Mouse (Mus musculus): Measurements from ENCODE around the gene Slc12a8.
"Not testable (repeated sequence)": the region's sequence is repeated elsewhere in the genome, so short reads cannot be mapped to it uniquely, and the experiment has no call there.

The Slc12a8 gene

GRCm38 (mm10) chr16:33516807-33517565 lies at the start of gene Slc12a8:
Slc12a8 (plus strand) TSS chr16:33517328.
- peak; percentile 16 for DNase-seq

DNA sequence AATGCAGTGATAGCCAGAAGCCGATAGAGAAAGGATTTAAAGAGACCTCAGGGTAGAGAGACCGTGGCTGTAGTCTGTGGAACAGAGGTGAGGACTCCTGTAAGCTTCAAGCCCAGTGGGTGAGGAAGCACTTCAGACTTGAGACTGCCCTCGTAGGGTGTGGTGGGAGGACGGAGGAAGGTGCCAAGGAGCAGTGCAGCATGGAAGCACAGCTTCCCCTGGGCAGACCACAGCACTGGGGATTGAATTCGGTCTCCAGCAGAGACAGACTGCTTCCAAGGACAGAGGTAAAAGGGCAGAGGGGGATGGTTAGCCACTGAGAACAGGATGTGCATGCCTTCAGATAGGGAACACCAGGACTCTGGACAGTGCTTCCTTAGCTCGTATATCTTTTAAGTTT lies 49.7 kb upstream of the Slc12a8 start:
- DNase-seq: no peak

- DNase-seq: no peak
Measured at GRCm38 (mm10) chr16:33469973-33470372, 47.2 kb upstream of the Slc12a8 start.

DNA sequence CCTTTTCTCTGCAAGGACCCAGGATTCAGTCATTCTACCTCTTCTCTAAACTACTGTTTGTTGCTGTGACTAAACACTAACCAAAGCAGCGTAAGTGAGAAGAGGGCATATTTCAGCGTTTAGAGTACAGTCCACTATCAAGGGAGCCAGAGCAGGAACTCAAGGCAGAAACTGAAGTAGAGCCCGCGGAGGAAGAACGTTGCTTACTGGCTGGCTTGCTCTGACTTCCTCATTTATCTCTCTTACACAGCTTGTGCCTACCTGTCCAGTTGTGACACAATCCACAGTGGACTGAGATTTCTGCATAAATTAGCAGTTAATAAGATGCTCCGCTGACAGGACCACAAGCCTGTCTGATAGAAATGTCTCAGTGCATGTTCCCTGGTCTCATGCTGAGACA lies 42.7 kb upstream of the Slc12a8 start:
- DNase-seq: no peak

DNA sequence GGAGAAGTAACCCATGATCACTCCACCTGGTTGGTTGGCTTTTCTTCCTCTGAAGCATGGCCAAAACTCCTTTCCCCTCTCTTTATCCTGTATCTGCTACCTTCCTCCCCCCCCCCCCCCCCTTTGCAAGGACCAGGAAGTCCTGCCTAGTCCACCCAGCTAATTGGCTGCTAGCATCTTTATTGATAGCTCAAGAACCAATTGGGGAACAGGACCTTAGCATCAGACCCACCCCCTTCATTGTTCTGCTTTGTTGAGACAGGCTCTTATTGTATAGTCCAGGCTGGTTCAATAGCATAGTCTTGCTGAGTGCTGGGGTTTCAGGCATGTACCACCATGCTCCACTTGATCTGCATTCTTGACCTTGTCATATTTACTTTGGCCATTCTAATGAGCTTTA lies 37.2 kb upstream of the Slc12a8 start:
- no peak for DNase-seq

DNA sequence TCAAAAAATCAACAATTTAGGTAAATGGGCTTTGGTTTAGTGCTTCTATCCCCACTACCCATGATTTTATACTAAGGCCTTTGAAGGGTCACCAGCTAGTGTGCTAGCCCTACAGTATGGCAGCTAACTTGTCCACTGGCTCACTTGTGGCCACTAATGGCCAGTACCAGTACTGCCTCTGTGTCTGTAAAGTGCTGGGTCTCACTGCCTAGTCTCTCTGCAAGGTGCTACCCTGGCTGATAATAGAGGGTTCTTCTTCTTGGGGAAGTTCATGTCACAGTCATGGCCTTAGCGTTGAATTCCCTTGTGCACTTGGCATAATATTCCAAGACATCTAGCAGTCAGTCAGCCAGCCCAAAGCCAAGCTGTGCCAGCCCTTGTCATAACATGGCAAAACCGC lies 36.0 kb upstream of the Slc12a8 start:
- DNase-seq: peak; percentile 10

- DNase-seq: no peak
Measured at GRCm38 (mm10) chr16:33482309-33482708, 34.8 kb upstream of the Slc12a8 start.

DNA sequence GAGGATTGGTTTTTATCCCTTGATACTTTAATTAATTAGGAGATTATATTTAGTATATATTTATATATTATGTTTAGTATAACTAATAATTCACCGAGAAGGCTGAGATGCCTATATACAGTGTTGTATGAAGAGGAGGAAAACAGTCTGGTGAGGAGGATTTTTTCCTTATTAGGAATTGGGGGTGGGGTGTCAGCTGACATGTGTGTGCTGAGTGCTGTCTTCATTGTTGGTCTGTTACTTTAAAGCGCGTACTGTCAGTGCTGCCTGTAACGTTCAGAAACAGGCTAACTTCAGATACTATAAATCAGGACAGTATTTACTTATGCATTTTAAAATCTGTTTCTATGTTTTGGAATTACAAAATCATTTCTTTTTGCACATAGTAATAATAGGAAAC lies 29.4 kb upstream of the Slc12a8 start:
- no peak for DNase-seq

GRCm38 (mm10) chr16:33494374-33494773 lies 22.8 kb upstream of the Slc12a8 start:
- DNase-seq: no peak

GRCm38 (mm10) chr16:33508082-33508481 lies 9.0 kb upstream of the Slc12a8 start:
- DNase-seq: no peak

DNA sequence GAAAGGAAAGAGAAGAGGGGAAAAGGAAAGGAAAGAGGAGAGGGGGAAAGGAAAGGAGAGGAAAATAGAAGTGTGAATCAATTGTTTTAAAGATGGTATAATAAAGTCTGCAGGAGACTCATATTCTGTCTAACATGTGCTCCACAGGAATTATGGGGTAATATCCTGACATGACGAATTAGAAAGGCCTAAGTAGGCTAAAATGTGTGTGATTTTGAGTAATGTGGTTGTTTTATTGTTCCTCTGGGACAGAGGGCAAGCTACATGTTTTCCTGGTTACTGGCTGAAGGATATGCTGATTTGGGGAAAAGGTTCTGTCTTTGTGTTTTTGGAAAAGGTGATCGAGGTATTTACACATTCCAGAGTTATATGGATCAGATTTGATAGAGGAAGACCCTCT lies 7.9 kb upstream of the Slc12a8 start:
- not testable (repeated sequence) for DNase-seq

GRCm38 (mm10) chr16:33510856-33511255 lies 6.3 kb upstream of the Slc12a8 start:
- DNase-seq: not testable (repeated sequence)

GRCm38 (mm10) chr16:33512555-33512954 lies 4.6 kb upstream of the Slc12a8 start:
- DNase-seq: no peak

- no peak for DNase-seq
Measured at GRCm38 (mm10) chr16:33517627-33518026, 499 bp downstream of the Slc12a8 start.

- DNase-seq: no peak
Measured at GRCm38 (mm10) chr16:33518236-33518635, 1.1 kb downstream of the Slc12a8 start.

DNA sequence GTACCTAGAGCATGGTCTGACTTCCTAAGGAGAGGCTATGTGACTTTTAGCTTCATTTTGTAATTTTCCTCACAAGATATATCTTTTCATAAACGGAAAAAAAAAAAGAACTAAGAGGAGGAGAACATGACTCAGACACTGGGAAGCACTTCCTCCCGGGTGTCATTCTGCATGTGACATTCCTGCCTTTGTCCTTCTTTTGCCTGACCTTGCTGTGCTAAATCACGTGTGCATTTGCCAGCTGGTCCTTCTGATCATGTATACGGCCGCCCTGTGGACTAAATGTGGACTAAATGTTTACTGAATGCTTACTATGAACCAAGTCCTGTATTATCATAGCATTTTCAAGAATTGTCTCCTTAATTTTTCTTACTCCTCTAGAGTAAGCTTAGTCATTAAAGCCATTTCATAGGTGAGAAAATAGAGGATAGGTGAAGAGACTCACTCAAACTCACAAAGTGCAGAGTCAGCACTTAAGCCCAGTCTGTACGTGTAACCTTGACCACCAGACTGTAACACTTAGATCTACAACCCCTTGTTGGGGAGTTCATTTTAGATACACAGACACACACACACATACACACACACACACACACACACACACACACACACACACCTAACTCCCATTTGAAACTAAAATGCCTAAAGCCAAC lies 2.9 kb downstream of the Slc12a8 start:
- DNase-seq: no peak

DNA sequence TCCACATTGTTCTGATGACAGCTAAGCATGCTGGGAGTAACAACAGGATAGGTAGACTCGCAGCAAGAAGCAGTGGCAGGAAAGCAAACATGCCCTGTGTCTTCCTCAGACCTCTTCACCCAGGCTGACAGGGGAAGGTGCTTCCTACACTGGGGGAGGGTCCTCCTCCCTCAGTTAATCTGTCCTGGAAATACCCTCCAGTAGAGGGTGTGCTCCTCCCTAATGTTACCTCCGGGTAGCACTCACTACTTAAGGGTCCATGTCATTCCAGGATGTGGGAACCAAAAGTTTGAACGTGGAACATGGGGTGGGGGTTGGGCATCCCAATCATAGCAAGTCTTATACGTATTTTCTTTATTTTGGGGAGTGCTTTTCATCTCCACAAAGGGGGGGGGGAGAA lies 5.4 kb downstream of the Slc12a8 start:
- DNase-seq: no peak

- DNase-seq: no peak
Measured at GRCm38 (mm10) chr16:33523571-33523970, 6.4 kb downstream of the Slc12a8 start.

DNA sequence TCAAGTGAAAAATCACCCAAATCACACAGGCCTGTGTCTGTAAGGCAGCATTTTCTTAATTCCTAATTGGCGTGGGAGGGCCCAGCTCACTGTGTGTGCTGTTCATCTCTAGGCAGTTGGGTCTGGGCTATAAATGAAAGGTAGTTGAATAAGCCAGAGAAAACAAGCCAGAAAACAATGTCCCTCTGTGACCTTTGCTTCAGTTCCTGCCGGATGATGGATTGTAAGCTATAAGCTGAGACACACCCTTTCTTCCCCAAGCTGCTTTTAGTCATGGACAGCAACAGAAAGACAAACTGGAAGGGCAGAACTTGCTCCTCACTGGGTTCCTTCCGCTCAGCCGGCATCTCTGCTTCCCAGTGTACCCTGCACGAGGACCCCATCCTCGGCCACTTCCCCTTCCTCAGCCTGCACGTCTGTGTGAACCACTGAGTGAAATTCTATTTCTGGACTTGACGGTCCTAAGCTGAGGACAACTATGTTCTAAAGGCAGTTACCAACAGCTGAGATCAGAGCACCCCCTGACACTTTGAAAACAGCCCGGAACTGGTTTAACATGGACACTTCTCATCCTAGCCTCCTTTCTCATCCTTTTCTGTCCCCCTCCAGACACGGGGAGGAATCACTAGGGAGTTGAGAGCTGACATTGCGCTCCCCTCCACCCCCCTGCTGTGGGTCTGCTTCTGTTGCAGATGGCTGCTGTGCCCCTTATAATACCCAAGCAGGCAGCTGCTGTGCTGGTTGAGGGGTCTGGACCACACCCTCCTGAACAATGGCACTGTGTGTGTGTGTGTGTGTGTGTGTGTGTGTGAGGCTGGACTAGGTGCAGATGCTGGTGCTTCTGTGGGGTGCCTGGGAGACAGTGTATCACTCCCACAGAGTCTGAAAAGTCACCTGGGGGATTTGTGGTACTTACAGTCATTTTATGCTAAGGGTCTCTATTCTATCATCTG lies 12.7 kb downstream of the Slc12a8 start:
- DNase-seq: no peak

- DNase-seq: no peak
Measured at GRCm38 (mm10) chr16:33531184-33531583, 14.1 kb downstream of the Slc12a8 start.

DNA sequence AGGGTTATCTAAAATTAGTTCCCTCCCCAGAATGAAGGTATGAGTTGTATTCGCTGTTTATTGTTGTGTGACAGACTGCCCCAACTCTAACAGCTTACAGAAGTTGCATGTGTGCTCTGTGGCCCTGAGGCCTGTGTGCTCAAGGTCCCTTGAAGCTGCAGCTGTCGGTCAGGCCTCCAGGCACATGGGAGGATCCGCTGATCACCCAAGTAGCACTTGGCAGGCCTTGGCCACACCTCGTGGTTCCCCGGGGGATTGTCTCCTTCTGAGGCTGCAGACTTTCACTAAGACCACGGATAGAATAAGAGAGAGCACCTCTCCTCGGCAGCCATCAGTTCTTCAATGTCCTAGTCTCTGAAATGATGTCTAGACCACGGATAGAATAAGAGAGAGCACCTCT lies 19.3 kb downstream of the Slc12a8 start:
- no peak for DNase-seq

DNA sequence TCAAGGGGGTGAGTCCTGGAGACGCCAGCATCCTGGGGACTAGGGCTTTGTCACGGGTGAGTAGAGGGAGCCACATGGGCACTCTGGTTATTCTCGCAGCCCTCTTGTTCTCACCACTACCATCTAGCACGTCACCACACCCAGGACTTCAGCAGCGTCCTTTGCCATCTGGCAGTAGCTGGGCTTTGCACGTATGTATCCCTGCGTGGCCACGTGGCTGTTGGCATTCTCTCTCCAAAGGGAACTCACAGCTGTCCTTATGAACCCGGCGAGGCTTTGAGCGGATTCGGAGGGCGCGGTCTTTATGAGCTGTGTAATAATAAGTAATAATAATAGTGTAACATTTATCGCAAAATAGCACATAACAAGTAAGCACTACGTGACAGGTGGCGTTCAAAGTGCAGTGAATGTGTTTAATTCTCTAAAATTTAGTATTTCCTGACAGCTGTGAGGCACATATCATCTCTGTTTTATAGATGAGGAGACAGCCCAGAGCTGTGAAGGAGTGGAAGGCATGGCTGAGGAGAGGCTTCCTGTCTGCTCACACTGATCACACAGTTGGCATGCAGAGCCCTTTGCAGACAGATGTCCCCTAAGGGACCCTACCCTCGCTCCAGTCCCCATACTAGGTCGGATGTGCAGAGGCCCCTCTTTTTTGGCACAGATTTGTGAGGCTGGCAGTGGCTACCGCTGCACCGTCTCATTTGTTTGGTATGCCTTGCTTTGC lies 20.5 kb downstream of the Slc12a8 start:
- no peak for DNase-seq

GRCm38 (mm10) chr16:33544346-33544745 lies 27.2 kb downstream of the Slc12a8 start:
- DNase-seq: no peak

Data from liver (tissue).